Mouse (Mus musculus): Measurements from ENCODE around the gene Abcd3. TPM values are rescaled to one million over a fixed set of nuclear protein-coding genes. Genes with fewer than 3 reads are reported as not detected.

Gene Abcd3
- polyA plus RNA-seq, 1 experiment from 2014 or later, result 47.2 TPM

GRCm38 (mm10) chr3:121710894-121711531 is 104.1 kb downstream of the Abcd3 start:
- Histone ChIP-seq H3K27ac (ENCODE audit: poor library complexity, severe bottlenecking) (no peak overlapping the region), H3K4me2 (no peak overlapping the region), H3K9ac (no peak overlapping the region), H3K9me3 (replicated peaks) (no peaks in the 10 kb centered on the region), H3K4me1 (replicated peaks) (peaks cover 43% of the 10 kb centered on the region), H3K4me3 (no peak overlapping the region), H3K27me3 (replicated peaks) (no peaks in the 10 kb centered on the region), H3K36me3 (no peaks in the 10 kb centered on the region)
- 74% methylated on average over 7 of the region's 7 CpGs for WGBS
- ATAC-seq (ENCODE audit: insufficient number of reproducible peaks, low FRiP score), result no peak

Other genes with a start within 250 kb of the Abcd3 start
- gene 4930432M17Rik, start 144.5 kb downstream of the Abcd3 start, polyA plus RNA-seq (2016; fragmentation: Nextera tagmentation; extraction: Ambion mirVana), result not detected in 2 replicates
- gene F3, start 91.8 kb downstream of the Abcd3 start, polyA plus RNA-seq (2016; fragmentation: Nextera tagmentation; extraction: Ambion mirVana), result 6.3 and 9.1 TPM in 2 replicates
- 81.7 and 82.9 TPM in 2 replicates for gene Arhgap29, start 137.2 kb upstream of the Abcd3 start, polyA plus RNA-seq (2016; fragmentation: Nextera tagmentation; extraction: Ambion mirVana)
- 3.6 and 4.0 TPM in 2 replicates for gene Abca4, start 229.1 kb upstream of the Abcd3 start, polyA plus RNA-seq (2016; fragmentation: Nextera tagmentation; extraction: Ambion mirVana)

All from heart, embryonic 12.5 days (tissue).